Mouse (Mus musculus) heart, embryonic 16.5 days (tissue): ENCODE data around the gene Ly6g. TPM values are rescaled to one million over a fixed set of nuclear protein-coding genes. Genes with fewer than 3 reads are reported as not detected.
"Not testable (repeated sequence)": the region's sequence is repeated elsewhere in the genome, so short reads cannot be mapped to it uniquely, and the experiment has no call there.

Experiments used
- ATAC-seq: fragments of 200-750 bp; cut with Nextera tagmentation; replicated peaks from 2 replicates; pipeline ENCODE4 v1.8.0; 2017; ENCODE audit warnings: moderate number of reproducible peaks; ENCODE audit not compliant: insufficient read depth, low FRiP score; ENCODE audit errors: extremely low read depth
- H3K27ac ChIP-seq: fragments of 300-500 bp; sonication (generic); 2 replicates; pipeline ENCODE4 v1.5.1; 2014; ENCODE audit warnings: mild to moderate bottlenecking, low read length, control low read depth, moderate library complexity
- H3K27me3 ChIP-seq: fragments of 300-500 bp; sonication (generic); 2 replicates; pipeline ENCODE4 v1.6.1; 2014; ENCODE audit warnings: low read length, mixed read lengths; ENCODE audit not compliant: control insufficient read depth, insufficient read depth
- H3K36me3 ChIP-seq: fragments of 300-500 bp; sonication (generic); 2 replicates; pipeline ENCODE4 v1.6.1; 2014; ENCODE audit not compliant: control insufficient read depth, insufficient read depth
- H3K4me1 ChIP-seq: fragments of 300-500 bp; sonication (generic); 2 replicates; pipeline ENCODE4 v1.6.1; 2014; ENCODE audit warnings: low read length, mixed read lengths; ENCODE audit not compliant: control insufficient read depth, insufficient read depth
- H3K4me2 ChIP-seq: fragments of 300-500 bp; sonication (generic); 2 replicates; pipeline ENCODE4 v1.6.1; 2014; ENCODE audit warnings: low read depth, mild to moderate bottlenecking, control low read depth, low read length
- H3K4me3 ChIP-seq: fragments of 300-500 bp; sonication (generic); 2 replicates; pipeline ENCODE4 v1.5.1; 2014; ENCODE audit warnings: mild to moderate bottlenecking, control low read depth, low read length
- H3K9ac ChIP-seq: fragments of 300-500 bp; sonication (generic); 2 replicates; pipeline ENCODE4 v1.6.1; 2014; ENCODE audit warnings: low read length, control low read depth
- H3K9me3 ChIP-seq: fragments of 300-500 bp; sonication (generic); replicated peaks from 2 replicates; pipeline ENCODE4 v1.6.1; 2016; ENCODE audit warnings: low read length; ENCODE audit not compliant: control insufficient read depth
- WGBS: fragments of 180-500 bp; shearing (Covaris S2); extraction: QIAGEN DNeasy Blood & Tissue Kit; methylation state at CpG from one replicate; pipeline ENCODE4 v1.1.7; 2014; 5-methylcytosine and 5-hydroxymethylcytosine counted together
- polyA plus RNA-seq: library from polyadenylated mRNA; unstranded; fragments of >200 nt; fragmentation: Nextera tagmentation; extraction: Ambion mirVana; gene quantifications from 2 replicates; pipeline ENCODE4 v1.2.1, GENCODE M21; 2015

Gene Ly6g
- polyA plus RNA-seq, 1 experiment from 2014 or later: 0.51 TPM

- H3K4me1 ChIP-seq, H3K4me3 ChIP-seq, H3K27ac ChIP-seq, H3K9ac ChIP-seq, ATAC-seq, H3K9me3 ChIP-seq, H3K27me3 ChIP-seq, H3K36me3 ChIP-seq, H3K4me2 ChIP-seq: not testable (repeated sequence)
- 53% methylated on average over 3 of the region's 3 CpGs for WGBS
Measured at GRCm38 (mm10) chr15:75137739-75138138, 17.3 kb upstream of the Ly6g start.

- H3K27ac ChIP-seq, H3K4me3 ChIP-seq, ATAC-seq, H3K27me3 ChIP-seq, H3K9me3 ChIP-seq, H3K4me1 ChIP-seq, H3K4me2 ChIP-seq, H3K9ac ChIP-seq, H3K36me3 ChIP-seq: not testable (repeated sequence)
- WGBS: 39% methylated on average over 6 of the region's 6 CpGs
Measured at GRCm38 (mm10) chr15:75141812-75142360, 13.2 kb upstream of the Ly6g start.

GRCm38 (mm10) chr15:75143735-75144134, 11.3 kb upstream of the Ly6g start:
- H3K27me3 ChIP-seq: no peaks in the 10 kb centered on the region
- no peak for ATAC-seq
- WGBS: 70% methylated on average over 3 of the region's 3 CpGs

GRCm38 (mm10) chr15:75153087-75153486, 2.0 kb upstream of the Ly6g start:
- ATAC-seq: no peak
- Histone ChIP-seq H3K9me3 (no peaks in the 10 kb centered on the region), H3K4me1 (no peaks in the 10 kb centered on the region), H3K36me3 (no peaks in the 10 kb centered on the region), H3K27ac (no peak overlapping the region), H3K27me3 (no peaks in the 10 kb centered on the region), H3K4me2 (no peak overlapping the region), H3K4me3 (no peak overlapping the region), H3K9ac (no peak overlapping the region)

More at GRCm38 (mm10) chr15:75143735-75144134, 11.3 kb upstream of the Ly6g start:
- Histone ChIP-seq H3K36me3 (no peaks in the 10 kb centered on the region), H3K4me3 (no peak overlapping the region), H3K4me1 (no peaks in the 10 kb centered on the region), H3K9me3 (no peaks in the 10 kb centered on the region), H3K27ac (no peak overlapping the region), H3K4me2 (no peak overlapping the region), H3K9ac (no peak overlapping the region)

GRCm38 (mm10) chr15:75157646-75158045, 2.6 kb downstream of the Ly6g start:
- 46% methylated on average over 1 of the region's 1 CpGs for WGBS
- no peaks in the 10 kb centered on the region for H3K36me3 ChIP-seq
- H3K27ac ChIP-seq: no peak overlapping the region
- H3K4me2 ChIP-seq: no peak overlapping the region
- no peak for ATAC-seq
- no peak overlapping the region for H3K9ac ChIP-seq
- no peak overlapping the region for H3K4me3 ChIP-seq
- no peaks in the 10 kb centered on the region for H3K4me1 ChIP-seq
- H3K9me3 ChIP-seq: no peaks in the 10 kb centered on the region
- H3K27me3 ChIP-seq: no peaks in the 10 kb centered on the region

- no peak overlapping the region for H3K4me3 ChIP-seq
- H3K4me1 ChIP-seq: no peaks in the 10 kb centered on the region
- H3K27ac ChIP-seq: no peak overlapping the region
- no peak for ATAC-seq
- no peak overlapping the region for H3K4me2 ChIP-seq
- no peaks in the 10 kb centered on the region for H3K27me3 ChIP-seq
- no peak overlapping the region for H3K9ac ChIP-seq
- no peaks in the 10 kb centered on the region for H3K9me3 ChIP-seq
- H3K36me3 ChIP-seq: no peaks in the 10 kb centered on the region
- WGBS: 32% methylated on average over 1 of the region's 1 CpGs
Measured at GRCm38 (mm10) chr15:75175506-75175905, 20.5 kb downstream of the Ly6g start.

GRCm38 (mm10) chr15:75186291-75186690, 31.3 kb downstream of the Ly6g start:
- H3K27ac ChIP-seq: no peak overlapping the region
- no peaks in the 10 kb centered on the region for H3K9me3 ChIP-seq
- H3K4me2 ChIP-seq: no peak overlapping the region
- H3K36me3 ChIP-seq: no peaks in the 10 kb centered on the region
- WGBS: 24% methylated on average over 2 of the region's 2 CpGs
- no peak for ATAC-seq
- no peak overlapping the region for H3K9ac ChIP-seq
- H3K4me3 ChIP-seq: no peak overlapping the region
- no peaks in the 10 kb centered on the region for H3K27me3 ChIP-seq
- H3K4me1 ChIP-seq: no peaks in the 10 kb centered on the region

GRCm38 (mm10) chr15:75189116-75189515, 34.1 kb downstream of the Ly6g start:
- Histone ChIP-seq H3K36me3 (no peaks in the 10 kb centered on the region), H3K9me3 (no peaks in the 10 kb centered on the region), H3K4me1 (no peaks in the 10 kb centered on the region), H3K9ac (no peak overlapping the region), H3K27ac (no peak overlapping the region), H3K27me3 (no peaks in the 10 kb centered on the region), H3K4me2 (no peak overlapping the region), H3K4me3 (no peak overlapping the region)
- 53% methylated on average over 2 of the region's 2 CpGs for WGBS
- ATAC-seq: no peak

- not testable (repeated sequence) for H3K27me3 ChIP-seq, H3K4me3 ChIP-seq, H3K9ac ChIP-seq, H3K4me1 ChIP-seq, H3K9me3 ChIP-seq, ATAC-seq, H3K4me2 ChIP-seq, H3K27ac ChIP-seq, H3K36me3 ChIP-seq
- 0% methylated on average over 1 of the region's 3 CpGs for WGBS
Measured at GRCm38 (mm10) chr15:75190560-75190959, 35.5 kb downstream of the Ly6g start.
